Mouse (Mus musculus) kidney, adult 2 months (tissue): ENCODE measurements around the gene Usp43.

Experiments used
- CTCF ChIP-seq: fragments of 200-500 bp; conservative IDR thresholded peaks from 2 replicates; pipeline ENCODE4 v1.5.1; 2011; ENCODE audit warnings: low read depth, mild to moderate bottlenecking, control low read depth, low read length, moderate library complexity, mixed read lengths; ENCODE audit not compliant: insufficient read depth, insufficient read length
- POLR2A ChIP-seq: fragments of 200-500 bp; IDR thresholded peaks from one replicate; pipeline ENCODE4 v1.6.1; 2011; ENCODE audit warnings: low read depth, low read length, control low read depth

GRCm38 (mm10) chr11:67845193-67845592 lies 76.8 kb downstream of the Usp43 start:
- TF ChIP-seq CTCF: no peak
- TF ChIP-seq POLR2A: no peak
